Mouse (Mus musculus) left cerebral cortex, adult 8-10 months (tissue): ENCODE results near the gene Hist1h1d. TPM values are rescaled to one million over a fixed set of nuclear protein-coding genes. Genes with fewer than 3 reads are reported as not detected.
"Not testable (repeated sequence)": the region's sequence is repeated elsewhere in the genome, so short reads cannot be mapped to it uniquely, and the experiment has no call there.

ENCODE experiments used
- DNase-seq, 2 experiments: peaks; one replicate each; pipeline ENCODE4 v3.0.0; 2022; ENCODE audit warnings: low spot score in 2 of 2
- total RNA-seq, 4 experiments: library from RNA; stranded (reverse); gene quantifications; 2 replicates each; pipeline ENCODE4 v1.2.4; 2022

Gene Hist1h1d
- total RNA-seq, 4 experiments from 2014 or later, result 3.4 to 4.2 (median 3.5) TPM

DNA sequence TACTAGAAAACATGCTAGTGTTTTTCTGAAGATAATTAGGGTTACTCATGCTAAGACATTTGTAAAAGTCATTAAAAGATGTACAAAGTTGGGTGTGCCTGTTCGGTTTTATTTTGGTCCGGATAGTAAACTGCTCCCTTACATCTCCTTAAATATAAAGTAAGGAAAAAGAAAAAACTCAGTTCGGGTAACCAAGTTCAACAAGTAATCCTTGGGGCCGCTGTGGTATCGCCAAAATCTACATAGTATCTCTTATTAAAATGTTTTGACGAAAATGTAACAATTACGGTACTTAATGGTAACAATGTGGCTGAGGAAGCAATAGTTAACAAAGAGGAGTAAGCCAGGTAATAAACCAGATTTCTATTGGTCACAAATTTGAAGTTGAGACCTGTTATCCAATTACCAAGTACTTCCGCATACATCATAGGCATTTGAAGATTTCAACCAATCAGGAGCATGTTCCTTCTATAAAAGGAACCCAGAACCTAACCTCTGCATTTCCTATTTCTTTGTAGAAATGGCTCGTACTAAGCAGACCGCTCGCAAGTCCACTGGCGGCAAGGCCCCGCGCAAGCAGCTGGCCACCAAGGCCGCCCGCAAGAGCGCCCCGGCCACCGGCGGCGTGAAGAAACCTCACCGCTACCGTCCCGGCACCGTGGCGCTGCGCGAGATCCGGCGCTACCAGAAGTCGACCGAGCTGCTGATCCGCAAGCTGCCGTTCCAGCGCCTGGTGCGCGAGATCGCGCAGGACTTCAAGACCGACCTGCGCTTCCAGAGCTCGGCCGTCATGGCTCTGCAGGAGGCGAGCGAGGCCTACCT, 8.9 kb upstream of the Hist1h1d start, which contains the start of gene Hist1h3f:
Gene Hist1h3f (plus strand): TSS at position 88 of the 822 bp plus-strand sequence.
- DNase-seq, result peak in 1 of 2 experiments; percentile 63

DNA sequence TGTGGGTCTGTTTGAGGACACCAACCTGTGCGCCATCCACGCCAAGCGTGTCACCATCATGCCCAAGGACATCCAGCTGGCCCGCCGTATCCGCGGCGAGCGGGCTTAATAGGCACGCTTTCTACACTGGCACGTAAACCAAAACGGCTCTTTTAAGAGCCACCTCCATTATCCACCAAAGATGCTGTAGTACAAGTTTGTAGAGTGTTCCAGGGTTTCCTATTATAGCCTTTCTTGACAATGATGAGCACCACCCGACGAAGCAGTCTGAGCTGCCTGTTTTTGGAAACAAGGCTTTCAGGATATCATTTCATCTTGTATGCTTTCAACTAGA, 8.3 kb upstream of the Hist1h1d start:
- not testable (repeated sequence) for DNase-seq

- no peak for DNase-seq
Observed at GRCm38 (mm10) chr13:23546694-23547093, 6.4 kb upstream of the Hist1h1d start.

DNA sequence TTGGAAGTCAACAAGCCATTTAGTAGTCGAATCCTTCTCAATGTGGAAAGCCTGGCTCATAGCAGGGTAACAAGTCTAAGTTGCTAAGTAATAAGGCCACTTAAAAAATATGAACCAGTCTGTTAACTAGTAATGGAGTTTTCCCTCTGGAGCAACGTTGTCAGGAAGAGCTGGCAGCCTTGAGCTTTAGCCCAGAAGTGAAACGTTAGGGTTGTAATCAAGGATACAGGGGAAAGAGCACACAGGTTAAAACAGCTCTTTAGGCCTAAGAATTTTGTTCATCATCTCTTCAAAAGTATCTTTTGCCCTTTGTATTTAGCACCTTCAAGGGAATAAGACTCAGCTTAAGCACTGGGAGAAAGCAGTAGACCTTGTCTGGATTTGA, 2.3 kb upstream of the Hist1h1d start:
- DNase-seq, result no peak

- DNase-seq, result peak; percentile 88 to 91
Observed at GRCm38 (mm10) chr13:23551146-23551834, 1.8 kb upstream of the Hist1h1d start, which contains the start of gene Hist1h4f. Gene Hist1h4f, minus strand, starts transcription at chr13:23551648.

DNA sequence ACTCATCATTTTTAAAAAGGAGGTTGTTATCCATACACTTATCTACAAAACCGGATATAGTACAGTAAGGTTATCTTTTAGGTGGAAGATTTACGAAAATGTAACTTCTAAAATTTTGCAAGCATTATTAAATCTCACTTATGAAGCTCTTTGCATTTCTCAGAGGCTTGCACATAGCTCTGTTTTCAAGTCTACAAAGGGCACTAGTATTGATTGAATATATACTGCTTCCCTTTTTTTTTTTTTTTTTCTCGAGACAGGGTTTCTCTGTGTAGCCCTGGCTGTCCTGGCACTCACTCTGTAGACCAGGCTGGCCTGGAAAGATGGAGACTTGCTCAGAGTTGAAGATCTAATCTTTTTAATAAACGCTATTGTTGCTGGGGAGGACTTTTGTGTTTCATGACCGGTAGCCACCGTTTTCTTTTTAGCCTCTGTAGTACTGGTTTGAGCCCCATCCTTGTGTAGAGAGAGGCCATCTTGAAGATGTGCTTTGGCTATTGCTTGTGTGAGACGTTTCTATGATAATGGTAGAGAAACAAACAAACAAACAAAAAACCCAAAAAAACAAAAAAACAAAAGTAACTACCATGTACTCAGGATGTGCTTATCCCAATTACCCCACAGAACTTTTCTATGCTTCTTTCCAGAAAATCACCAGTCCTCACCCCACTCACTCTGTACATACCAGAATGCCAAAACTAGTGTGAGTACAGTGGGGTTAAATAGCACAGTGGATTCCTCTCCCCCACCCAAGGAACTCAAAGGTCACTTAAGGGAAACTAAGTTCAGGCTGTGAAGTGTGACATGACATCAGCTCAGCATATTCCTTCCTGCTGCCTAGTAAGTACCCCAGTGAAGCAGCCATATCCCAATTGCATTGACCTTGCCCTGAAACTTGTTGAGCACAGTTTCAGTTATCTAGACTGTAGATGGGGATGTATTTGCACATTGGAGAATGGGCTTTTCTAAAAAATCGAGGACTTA, 839 bp upstream of the Hist1h1d start:
- DNase-seq, result no peak

DNA sequence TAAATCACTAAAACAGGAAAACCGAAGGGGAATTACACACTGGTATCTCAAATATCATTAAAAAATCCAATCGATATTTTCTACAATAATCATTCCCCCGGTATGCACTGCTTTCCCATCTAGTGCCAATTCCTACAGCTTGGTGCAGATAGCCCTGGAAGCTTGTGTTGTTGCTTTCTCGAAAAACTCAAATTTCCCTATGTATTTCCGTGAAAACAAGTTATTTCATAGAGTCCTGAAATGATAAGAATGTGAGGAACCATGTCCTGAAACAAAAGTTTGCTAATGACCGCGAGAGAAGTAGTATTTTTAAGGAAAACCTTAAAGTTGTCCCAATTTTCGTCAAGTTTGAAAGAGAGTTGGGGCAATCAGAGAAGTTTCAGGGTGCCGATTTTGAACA, 1.3 kb downstream of the Hist1h1d start:
- no peak for DNase-seq

GRCm38 (mm10) chr13:23554925-23555838, 2.1 kb downstream of the Hist1h1d start:
- DNase-seq, result peak; percentile 69 to 80

DNA sequence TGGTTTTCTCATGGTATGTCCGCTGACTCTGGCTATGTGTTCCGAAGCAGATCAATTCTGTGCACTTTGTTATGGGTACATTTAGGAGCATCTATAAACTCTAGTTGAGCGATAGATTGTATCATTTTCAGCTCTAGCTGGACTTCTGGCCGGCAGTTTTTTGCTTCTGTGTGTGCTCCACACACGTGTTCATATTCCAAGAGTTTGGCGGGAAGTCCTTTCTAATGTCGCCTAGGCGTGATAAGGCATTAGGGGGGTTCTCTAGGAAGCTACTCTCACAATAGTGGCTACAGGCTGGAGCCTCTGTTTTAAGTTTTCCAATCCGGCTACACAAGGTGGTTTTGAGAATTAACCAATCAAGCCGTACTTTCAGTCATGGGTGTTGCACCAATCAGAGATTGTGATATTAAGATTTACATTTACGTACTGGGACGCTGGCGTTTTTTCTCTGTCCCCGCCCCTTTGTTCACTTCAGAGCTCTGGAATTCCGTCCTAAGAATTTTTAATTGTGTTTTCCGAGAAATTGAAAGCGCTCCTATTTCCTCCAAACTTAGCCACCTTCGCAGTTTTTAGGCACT, 2.9 kb downstream of the Hist1h1d start:
- peak; percentile 54 to 73 for DNase-seq

DNA sequence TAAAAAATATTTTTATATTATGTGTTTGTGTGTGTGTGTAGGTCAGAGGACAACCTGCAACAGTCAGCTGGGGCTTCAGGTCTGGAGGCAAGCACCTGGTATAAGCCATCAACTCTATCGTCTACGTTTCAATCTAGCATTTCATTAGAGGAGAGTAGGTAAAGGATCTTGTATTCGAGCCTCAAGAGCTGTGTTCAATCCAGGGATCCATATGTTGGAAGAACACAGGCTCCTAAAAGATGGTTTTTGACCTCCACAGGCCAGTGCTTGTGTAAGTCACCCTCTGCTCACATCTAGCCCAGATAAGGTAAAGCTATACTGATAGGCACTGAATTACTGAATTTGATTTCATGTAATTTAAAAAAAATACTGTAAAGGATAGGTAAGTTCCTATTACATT, 3.8 kb downstream of the Hist1h1d start:
- no peak for DNase-seq

DNA sequence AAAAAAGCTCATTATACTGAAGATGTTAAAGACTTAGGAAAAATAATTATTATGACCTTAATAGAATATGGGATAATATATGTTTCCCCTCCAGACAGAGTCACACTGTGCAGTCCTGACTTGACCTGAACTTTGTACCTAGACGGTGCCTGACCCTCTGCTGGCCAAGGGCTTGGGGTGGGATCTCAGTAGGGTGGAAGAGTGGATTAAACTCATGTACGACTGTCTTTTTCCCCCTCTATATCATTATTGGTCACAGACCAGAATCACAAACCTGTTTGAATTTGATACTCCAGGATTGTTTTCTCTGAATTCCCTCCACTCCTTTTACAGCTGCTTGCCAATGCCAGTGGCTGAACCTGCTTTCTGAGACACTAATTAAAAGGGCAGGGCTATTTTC, 7.6 kb downstream of the Hist1h1d start:
- DNase-seq, result not testable (repeated sequence)

DNA sequence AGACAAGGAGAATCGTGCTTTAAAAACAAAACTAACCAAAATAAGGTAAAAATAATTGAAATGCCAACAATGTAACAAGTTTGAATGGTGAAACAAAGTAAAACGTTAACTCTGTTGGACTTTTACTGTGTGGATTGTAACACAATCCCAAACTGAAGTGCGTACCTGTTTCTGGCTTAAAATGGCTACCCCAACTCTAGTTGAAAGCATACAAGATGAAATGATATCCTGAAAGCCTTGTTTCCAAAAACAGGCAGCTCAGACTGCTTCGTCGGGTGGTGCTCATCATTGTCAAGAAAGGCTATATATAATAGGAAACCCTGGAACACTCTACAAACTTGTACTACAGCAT, 8.4 kb downstream of the Hist1h1d start:
- DNase-seq, result not testable (repeated sequence)

- DNase-seq, result peak; percentile 91 to 94
Observed at GRCm38 (mm10) chr13:23561883-23562659, 9.0 kb downstream of the Hist1h1d start, which contains the start of gene Hist1h3e. Gene Hist1h3e, minus strand, starts transcription at chr13:23562369.

- no peak for DNase-seq
Observed at GRCm38 (mm10) chr13:23562699-23563462, 9.8 kb downstream of the Hist1h1d start.

DNA sequence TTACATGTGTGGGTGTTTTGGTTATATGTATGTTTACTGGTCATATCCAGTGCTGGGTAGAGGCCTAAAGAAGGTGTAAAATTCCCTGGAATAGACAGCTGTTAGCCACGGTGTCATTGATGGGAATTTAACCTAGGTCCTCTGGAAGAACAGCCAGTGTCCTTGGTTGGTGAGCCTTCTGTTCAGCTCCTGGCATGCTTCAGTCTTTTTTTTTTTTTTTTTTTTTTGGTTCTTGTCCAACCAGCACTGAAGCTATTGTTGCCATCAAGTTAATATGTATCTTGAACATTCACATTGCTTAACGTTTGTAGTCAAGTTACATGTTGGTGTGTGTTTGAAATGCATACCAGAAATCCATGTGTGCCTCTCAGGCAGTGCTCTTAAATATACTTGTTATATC, 11.4 kb downstream of the Hist1h1d start:
- no peak for DNase-seq

DNA sequence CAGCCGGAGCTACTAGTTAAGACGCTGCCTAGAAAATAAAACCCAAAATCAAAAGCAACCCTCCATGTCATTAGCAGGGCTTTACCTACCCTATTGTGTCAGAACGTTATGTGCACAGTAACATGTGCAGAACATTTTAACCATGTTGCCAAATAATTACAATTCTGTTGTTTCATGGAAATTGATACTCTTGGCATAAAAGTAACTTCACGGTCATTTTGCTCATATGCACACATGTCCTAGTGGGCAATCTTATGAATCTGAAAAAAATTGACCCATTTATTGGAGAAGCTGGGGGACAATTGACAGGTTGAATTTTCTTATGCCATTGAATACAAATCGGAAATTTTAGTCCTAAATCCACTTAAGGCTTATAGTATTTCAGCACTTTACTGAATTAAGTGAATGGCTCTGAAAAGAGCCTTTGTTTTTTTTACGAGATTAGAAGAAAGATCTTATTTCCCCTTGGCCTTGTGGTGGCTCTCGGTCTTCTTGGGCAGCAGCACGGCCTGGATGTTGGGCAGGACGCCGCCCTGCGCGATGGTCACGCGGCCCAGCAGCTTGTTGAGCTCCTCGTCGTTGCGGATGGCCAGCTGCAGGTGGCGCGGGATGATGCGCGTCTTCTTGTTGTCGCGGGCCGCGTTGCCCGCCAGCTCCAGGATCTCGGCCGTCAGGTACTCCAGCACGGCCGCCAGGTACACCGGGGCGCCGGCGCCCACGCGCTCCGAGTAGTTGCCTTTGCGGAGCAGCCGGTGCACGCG, 17.4 kb downstream of the Hist1h1d start:
- not testable (repeated sequence) for DNase-seq

- peak; percentile 68 to 74 for DNase-seq
Observed at GRCm38 (mm10) chr13:23571022-23571503, 18.0 kb downstream of the Hist1h1d start, which contains the start of the genes Hist1h2ae and Hist1h2bg. Gene Hist1h2ae, minus strand, starts transcription at chr13:23571220. Gene Hist1h2bg, plus strand, starts transcription at chr13:23571396.
